Comparison of ENCODE assay signal across 24 mouse cellular contexts in the genomic region with DNA sequence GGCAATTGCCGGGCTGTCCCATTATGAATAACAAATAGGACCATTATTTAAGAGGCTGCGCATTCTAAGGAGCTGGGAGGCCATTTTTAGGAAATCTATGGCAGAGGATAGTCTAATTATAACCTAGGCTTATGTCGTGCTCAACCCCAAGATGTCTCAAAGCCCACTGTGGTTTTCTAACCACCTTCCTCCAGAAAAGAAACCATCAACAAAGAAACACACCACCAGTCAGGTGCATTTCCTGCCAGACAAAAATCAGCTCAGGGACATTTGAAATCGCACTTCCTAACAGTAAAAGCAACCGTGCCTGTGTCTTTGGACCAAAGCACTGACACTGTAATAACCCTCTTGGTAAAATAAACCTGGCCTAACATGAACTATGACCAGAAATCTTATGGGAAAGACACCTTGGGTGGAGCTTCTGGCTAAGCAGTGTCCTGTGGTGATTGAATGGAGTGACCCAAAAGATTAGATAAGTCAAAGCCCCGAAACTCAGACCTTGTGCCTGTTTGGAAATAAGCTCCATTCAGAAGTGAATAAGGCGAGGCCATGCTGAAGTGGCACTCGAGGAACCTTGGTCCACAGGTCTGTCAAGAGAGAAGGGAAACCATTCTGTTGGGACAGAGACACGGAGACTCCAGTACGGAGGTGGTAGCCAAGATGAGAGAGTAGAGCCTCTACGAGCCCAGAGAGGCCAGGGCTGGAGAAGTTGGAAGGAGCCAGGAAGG.
DNase-seq lines count a peak whose midpoint lies in the region; ATAC-seq and TF ChIP-seq lines count a peak whose summit lies in the region.
"Had no signal": no experiment of that assay in that cellular context is flagged by ENCODE, and none has a peak within 500 bp of the region (broad histone marks: within the 10 kb centered on the region; RNA-seq: fewer than 3 reads in every experiment).

No protein-coding gene starts in this region.

- no peak overlapping the region for H3K4me3 ChIP-seq in heart, embryonic 14.5 days (ENCODE audit: control insufficient read depth in 1 of 2, insufficient read depth in 1 of 2, low read depth in 1 of 2, low read length in 2 of 2)
- H3K4me3 ChIP-seq in lung, postnatal 0 days (ENCODE audit: low read depth, low read length) = no peak overlapping the region
- H3K4me3 ChIP-seq: layer of hippocampus, adult 2 months; limb, embryonic 12.5 days; neural tube, embryonic 15.5 days had no signal

- H3K27me3 ChIP-seq in heart, embryonic 14.5 days (ENCODE audit: control insufficient read depth, insufficient read depth, low read length) = no peaks in the 10 kb centered on the region
- no peaks in the 10 kb centered on the region for H3K27me3 ChIP-seq in lung, postnatal 0 days (replicated peaks; ENCODE audit: insufficient read depth, low read length)

- no peaks in the 10 kb centered on the region for H3K36me3 ChIP-seq in heart, embryonic 14.5 days (ENCODE audit: control insufficient read depth, insufficient read depth, low read length)
- H3K36me3 ChIP-seq in lung, postnatal 0 days (ENCODE audit: insufficient read depth, low read length) = no peaks in the 10 kb centered on the region
- H3K36me3 ChIP-seq: limb, embryonic 12.5 days; neural tube, embryonic 15.5 days had no signal

- H3K9me3 ChIP-seq in heart, embryonic 14.5 days (ENCODE audit: control insufficient read depth, low read length) = no peaks in the 10 kb centered on the region
- no peaks in the 10 kb centered on the region for H3K9me3 ChIP-seq in lung, postnatal 0 days (ENCODE audit: low read length)
- H3K9me3 ChIP-seq: limb, embryonic 12.5 days; neural tube, embryonic 15.5 days had no signal

- no peak for TF ChIP-seq CTCF in lung, postnatal 0 days (IDR thresholded peaks at IDR 0.05)

- no peak overlapping the region for H3K4me2 ChIP-seq in heart, embryonic 14.5 days (ENCODE audit: low read length)
- no peak overlapping the region for H3K4me2 ChIP-seq in lung, postnatal 0 days (replicated peaks; ENCODE audit: low read depth, low read length)
- H3K4me2 ChIP-seq: limb, embryonic 12.5 days; liver, embryonic 11.5 days; midbrain, embryonic 11.5 days; neural tube, embryonic 15.5 days had no signal

- no peak overlapping the region for H3K9ac ChIP-seq in heart, embryonic 14.5 days (ENCODE audit: low read length)
- no peak overlapping the region for H3K9ac ChIP-seq in lung, postnatal 0 days (replicated peaks; ENCODE audit: low read depth)
- H3K9ac ChIP-seq: limb, embryonic 12.5 days; liver, postnatal 0 days; neural tube, embryonic 15.5 days had no signal

- no peak for TF ChIP-seq EP300 in lung, postnatal 0 days (IDR thresholded peaks at IDR 0.05)

- no peak for ATAC-seq in heart, embryonic 14.5 days (ENCODE audit: insufficient number of reproducible peaks, insufficient read depth, low FRiP score, low read depth)
- ATAC-seq in lung, postnatal 0 days = peak; percentile 61
- ATAC-seq in common myeloid progenitor, adult 5-6 weeks (replicated peaks; ENCODE audit: low read depth, poor library complexity, severe bottlenecking) = peak; percentile 31; the same call in 1 of the 2 replicates
- ATAC-seq: activated CD4-positive, CD25-positive, alpha-beta regulatory T cell, adult 4 months; intestine, postnatal 0 days; liver, postnatal 0 days had no signal

- WGBS in heart, embryonic 14.5 days = 74% methylated on average over 11 of the region's 11 CpGs
- 59% methylated on average over 11 of the region's 11 CpGs for WGBS in lung, postnatal 0 days

- H3K4me1 ChIP-seq in heart, embryonic 14.5 days (ENCODE audit: control insufficient read depth in 2 of 2, insufficient read depth in 2 of 2, low read length in 2 of 2) = peaks cover 50 to 64% of the 10 kb centered on the region in 2 experiments
- H3K4me1 ChIP-seq in lung, postnatal 0 days (ENCODE audit: insufficient read depth, low read depth, low read length) = no peaks in the 10 kb centered on the region
- H3K4me1 ChIP-seq: neural tube, embryonic 15.5 days had no signal

- DNase-seq in heart, adult 11 months = no peak
- DNase-seq in lung, postnatal 0 days (ENCODE audit: low spot score) = peak; percentile 73
- no peak for DNase-seq in lung, postnatal 10 days
- peak; percentile 19 to 28 for DNase-seq in B cell, adult 2 months
- no peak for DNase-seq in left cerebral cortex, adult 9 months (ENCODE audit: low spot score in 2 of 2)
- DNase-seq: adrenal gland, adult 8-10 months; cerebellum, adult 11-12 months; cerebellum, postnatal 10 days; gastrocnemius, postnatal 36 days; kidney, postnatal 25 days; layer of hippocampus, postnatal 36 days; liver, postnatal 0 days; right cerebral cortex, adult 18-20 months; right cerebral cortex, postnatal 4 days; thymus, postnatal 25 days had no signal

- peak overlapping the region; percentile 14 to 99; a peak in 1 of 4 replicates for H3K27ac ChIP-seq in heart, embryonic 14.5 days (replicated peaks in 1 of 2; ENCODE audit: control insufficient read depth in 1 of 2, insufficient read depth in 1 of 2, low read depth in 2 of 2, low read length in 2 of 2)
- peak overlapping the region; percentile 47; the same call in 1 of the 2 replicates for H3K27ac ChIP-seq in lung, postnatal 0 days (ENCODE audit: low read length)
- H3K27ac ChIP-seq: layer of hippocampus, adult 2 months; limb, embryonic 12.5 days; neural tube, embryonic 15.5 days had no signal

Comparison
In these comparisons a context has a peak if more than half of its experiments do, and no peak if none do; other contexts are left out.
1. DNase-seq: peak in lung, postnatal 0 days (single experiment) and B cell, adult 2 months (2 of 2); none in heart, adult 11 months (single experiment), lung, postnatal 10 days (single experiment) and left cerebral cortex, adult 9 months (0 of 2).